Mouse (Mus musculus): ENCODE data around the gene Dbn1. TPM values are rescaled to one million over a fixed set of nuclear protein-coding genes. Genes with fewer than 3 reads are reported as not detected.

The Dbn1 gene
- polyA plus RNA-seq (2014; fragmentation: Nextera tagmentation; extraction: Ambion mirVana) = 509 and 557 TPM in 2 replicates

- peak within 1 kb of the TSS; percentile 100 for H3K27ac ChIP-seq (replicated peaks; ENCODE audit: low read depth, low read length)
- H3K9ac ChIP-seq (replicated peaks; ENCODE audit: low read length) = peak within 1 kb of the TSS; percentile 100
- peak within 1 kb of the TSS; percentile 100 for H3K4me2 ChIP-seq (ENCODE audit: low read length)
- H3K27me3 ChIP-seq (ENCODE audit: control insufficient read depth, insufficient read depth, low read length) = no peaks in the 10 kb centered on the region
- H3K36me3 ChIP-seq (ENCODE audit: control insufficient read depth, insufficient read depth, low read length) = peaks cover 14% of the 10 kb centered on the region
- under 1% methylated on average over 65 of the region's 83 CpGs for WGBS
- H3K4me1 ChIP-seq (ENCODE audit: control insufficient read depth, insufficient read depth, low read length) = peaks cover 38% of the 10 kb centered on the region
- DNase-seq (peak; percentile 92), ATAC-seq (ENCODE audit: low FRiP score, low TSS enrichment) (peak; percentile 80)
- H3K9me3 ChIP-seq (ENCODE audit: control insufficient read depth, low read length) = no peaks in the 10 kb centered on the region
- H3K4me3 ChIP-seq (replicated peaks; ENCODE audit: low read depth, low read length) = peak within 1 kb of the TSS; percentile 100
These were observed at the start of gene Dbn1 for GRCm38 (mm10) chr13:55487578-55488498. TSS of gene Dbn1 (minus strand) at chr13:55488111.

- no peaks in the 10 kb centered on the region for H3K27me3 ChIP-seq (ENCODE audit: control insufficient read depth, insufficient read depth, low read length)
- H3K9ac ChIP-seq (replicated peaks; ENCODE audit: low read length) = peak within 1 kb of the TSS; percentile 74
- H3K4me1 ChIP-seq (ENCODE audit: control insufficient read depth, insufficient read depth, low read length) = peaks cover 9% of the 10 kb centered on the region
- H3K4me2 ChIP-seq (ENCODE audit: low read length) = peak within 1 kb of the TSS; percentile 94
- WGBS = 1% methylated on average over 70 of the region's 70 CpGs
- ATAC-seq (ENCODE audit: low FRiP score, low TSS enrichment) (peak; percentile 96), DNase-seq (peak; percentile 99)
- H3K4me3 ChIP-seq (replicated peaks; ENCODE audit: low read depth, low read length) = peak within 1 kb of the TSS; percentile 79
- H3K36me3 ChIP-seq (ENCODE audit: control insufficient read depth, insufficient read depth, low read length) = peaks cover 72% of the 10 kb centered on the region
- no peaks in the 10 kb centered on the region for H3K9me3 ChIP-seq (ENCODE audit: control insufficient read depth, low read length)
- peak within 1 kb of the TSS; percentile 82 for H3K27ac ChIP-seq (replicated peaks; ENCODE audit: low read depth, low read length)
These were observed 48.6 kb upstream of the Dbn1 start, which contains the start of gene Ddx41 for GRCm38 (mm10) chr13:55536194-55537175. TSS of gene Ddx41 (minus strand) at chr13:55536658.

GRCm38 (mm10) chr13:55535796-55536193, 47.9 kb upstream of the Dbn1 start:
- DNase-seq (no peak), ATAC-seq (ENCODE audit: low FRiP score, low TSS enrichment) (no peak; the same call in 1 of the 2 replicates)
- 17% methylated on average over 17 of the region's 17 CpGs for WGBS
- Histone ChIP-seq H3K9ac (replicated peaks; ENCODE audit: low read length) (peak overlapping the region; percentile 74), H3K27me3 (ENCODE audit: control insufficient read depth, insufficient read depth, low read length) (no peaks in the 10 kb centered on the region), H3K36me3 (ENCODE audit: control insufficient read depth, insufficient read depth, low read length) (peaks cover 71% of the 10 kb centered on the region), H3K4me3 (replicated peaks; ENCODE audit: low read depth, low read length) (peak overlapping the region; percentile 79), H3K4me1 (ENCODE audit: control insufficient read depth, insufficient read depth, low read length) (peaks cover 9% of the 10 kb centered on the region), H3K9me3 (ENCODE audit: control insufficient read depth, low read length) (no peaks in the 10 kb centered on the region), H3K4me2 (ENCODE audit: low read length) (peak overlapping the region; percentile 94), H3K27ac (replicated peaks; ENCODE audit: low read depth, low read length) (peak overlapping the region; percentile 82)

- peaks cover 71% of the 10 kb centered on the region for H3K36me3 ChIP-seq (ENCODE audit: control insufficient read depth, insufficient read depth, low read length)
- DNase-seq = no peak
- peaks cover 9% of the 10 kb centered on the region for H3K4me1 ChIP-seq (ENCODE audit: control insufficient read depth, insufficient read depth, low read length)
- H3K4me2 ChIP-seq (ENCODE audit: low read length) = peak overlapping the region; percentile 94
- ATAC-seq (ENCODE audit: low FRiP score, low TSS enrichment) = no peak
- no peaks in the 10 kb centered on the region for H3K9me3 ChIP-seq (ENCODE audit: control insufficient read depth, low read length)
- peak overlapping the region; percentile 79 for H3K4me3 ChIP-seq (replicated peaks; ENCODE audit: low read depth, low read length)
- no peaks in the 10 kb centered on the region for H3K27me3 ChIP-seq (ENCODE audit: control insufficient read depth, insufficient read depth, low read length)
- H3K27ac ChIP-seq (replicated peaks; ENCODE audit: low read depth, low read length) = no peak overlapping the region
- no peak overlapping the region; the same call in 1 of the 2 replicates for H3K9ac ChIP-seq (replicated peaks; ENCODE audit: low read length)
- WGBS = 97% methylated on average over 15 of the region's 15 CpGs
These were observed 47.3 kb upstream of the Dbn1 start for GRCm38 (mm10) chr13:55535191-55535590.

GRCm38 (mm10) chr13:55529198-55529915, 41.4 kb upstream of the Dbn1 start, which contains the start of gene Dok3:
TSS of gene Dok3 (minus strand) at chr13:55529296.
- ATAC-seq (ENCODE audit: low FRiP score, low TSS enrichment) (no peak), DNase-seq (no peak)
- no peaks in the 10 kb centered on the region for H3K27me3 ChIP-seq (ENCODE audit: control insufficient read depth, insufficient read depth, low read length)
- no peak within 1 kb of the TSS for H3K27ac ChIP-seq (replicated peaks; ENCODE audit: low read depth, low read length)
- H3K4me1 ChIP-seq (ENCODE audit: control insufficient read depth, insufficient read depth, low read length) = no peaks in the 10 kb centered on the region
- no peaks in the 10 kb centered on the region for H3K9me3 ChIP-seq (ENCODE audit: control insufficient read depth, low read length)
- no peak within 1 kb of the TSS for H3K4me3 ChIP-seq (replicated peaks; ENCODE audit: low read depth, low read length)
- peaks cover 58% of the 10 kb centered on the region for H3K36me3 ChIP-seq (ENCODE audit: control insufficient read depth, insufficient read depth, low read length)
- H3K9ac ChIP-seq (replicated peaks; ENCODE audit: low read length) = no peak within 1 kb of the TSS
- 90% methylated on average over 8 of the region's 8 CpGs for WGBS
- no peak within 1 kb of the TSS for H3K4me2 ChIP-seq (ENCODE audit: low read length)

GRCm38 (mm10) chr13:55527834-55528772, 40.2 kb upstream of the Dbn1 start:
- no peak overlapping the region for H3K27ac ChIP-seq (replicated peaks; ENCODE audit: low read depth, low read length)
- no peaks in the 10 kb centered on the region for H3K4me1 ChIP-seq (ENCODE audit: control insufficient read depth, insufficient read depth, low read length)
- ATAC-seq (ENCODE audit: low FRiP score, low TSS enrichment) = no peak
- H3K9ac ChIP-seq (replicated peaks; ENCODE audit: low read length) = no peak overlapping the region
- 85% methylated on average over 18 of the region's 18 CpGs for WGBS
- no peaks in the 10 kb centered on the region for H3K9me3 ChIP-seq (ENCODE audit: control insufficient read depth, low read length)
- no peaks in the 10 kb centered on the region for H3K27me3 ChIP-seq (ENCODE audit: control insufficient read depth, insufficient read depth, low read length)
- no peak overlapping the region for H3K4me3 ChIP-seq (replicated peaks; ENCODE audit: low read depth, low read length)
- no peak overlapping the region for H3K4me2 ChIP-seq (ENCODE audit: low read length)
- DNase-seq = no peak
- peaks cover 48% of the 10 kb centered on the region for H3K36me3 ChIP-seq (ENCODE audit: control insufficient read depth, insufficient read depth, low read length)

GRCm38 (mm10) chr13:55527212-55527611, 39.3 kb upstream of the Dbn1 start:
- no peak overlapping the region for H3K4me3 ChIP-seq (replicated peaks; ENCODE audit: low read depth, low read length)
- no peak overlapping the region for H3K9ac ChIP-seq (replicated peaks; ENCODE audit: low read length)
- no peaks in the 10 kb centered on the region for H3K4me1 ChIP-seq (ENCODE audit: control insufficient read depth, insufficient read depth, low read length)
- ATAC-seq (ENCODE audit: low FRiP score, low TSS enrichment) = no peak
- H3K4me2 ChIP-seq (ENCODE audit: low read length) = no peak overlapping the region
- whole genome bisulfite sequencing = 87% methylated on average over 16 of the region's 16 CpGs
- H3K36me3 ChIP-seq (ENCODE audit: control insufficient read depth, insufficient read depth, low read length) = peaks cover 41% of the 10 kb centered on the region
- DNase-seq = no peak
- H3K27ac ChIP-seq (replicated peaks; ENCODE audit: low read depth, low read length) = no peak overlapping the region
- no peaks in the 10 kb centered on the region for H3K27me3 ChIP-seq (ENCODE audit: control insufficient read depth, insufficient read depth, low read length)
- H3K9me3 ChIP-seq (ENCODE audit: control insufficient read depth, low read length) = no peaks in the 10 kb centered on the region

All from midbrain, embryonic 14.5 days (tissue).